Mouse (Mus musculus): ENCODE measurements around the gene Tmprss6. TPM values are rescaled to one million over a fixed set of nuclear protein-coding genes. Genes with fewer than 3 reads are reported as not detected.

Gene Tmprss6
- polyA plus RNA-seq, 1 experiment from 2014 or later, result 1.0 TPM

GRCm38 (mm10) chr15:78504013-78504412 lies 35.6 kb upstream of the Tmprss6 start:
- Histone ChIP-seq H3K27me3 (no peaks in the 10 kb centered on the region), H3K4me1 (no peaks in the 10 kb centered on the region), H3K4me3 (replicated peaks) (no peak overlapping the region), H3K9ac (no peak overlapping the region), H3K9me3 (replicated peaks) (0 out of 2 replicates have a peak, but pooled peaks cover 6% of the 10 kb centered on the region), H3K4me2 (no peak overlapping the region), H3K36me3 (no peaks in the 10 kb centered on the region), H3K27ac (no peak overlapping the region)
- ATAC-seq (replicated peaks; ENCODE audit: low FRiP score), result no peak
- 91% methylated on average over 1 of the region's 1 CpGs for WGBS

GRCm38 (mm10) chr15:78502437-78503132 lies 34.2 kb upstream of the Tmprss6 start:
- no peak for ATAC-seq (replicated peaks; ENCODE audit: low FRiP score)
- Histone ChIP-seq H3K4me2 (no peak overlapping the region), H3K36me3 (no peaks in the 10 kb centered on the region), H3K9ac (no peak overlapping the region), H3K4me1 (no peaks in the 10 kb centered on the region), H3K27ac (no peak overlapping the region), H3K9me3 (replicated peaks) (0 out of 2 replicates have a peak, but pooled peaks cover 6% of the 10 kb centered on the region), H3K4me3 (replicated peaks) (no peak overlapping the region), H3K27me3 (no peaks in the 10 kb centered on the region)
- 75% methylated on average over 18 of the region's 18 CpGs for WGBS

- no peak within 1 kb of the TSS for H3K9ac ChIP-seq
- H3K36me3 ChIP-seq, result no peaks in the 10 kb centered on the region
- no peaks in the 10 kb centered on the region for H3K4me1 ChIP-seq
- H3K4me2 ChIP-seq, result no peak within 1 kb of the TSS
- no peaks in the 10 kb centered on the region for H3K27me3 ChIP-seq
- no peak within 1 kb of the TSS for H3K4me3 ChIP-seq (replicated peaks)
- H3K9me3 ChIP-seq (replicated peaks), result no peaks in the 10 kb centered on the region
- no peak for ATAC-seq (replicated peaks; ENCODE audit: low FRiP score)
- WGBS, result 84% methylated on average over 11 of the region's 11 CpGs
- H3K27ac ChIP-seq, result no peak within 1 kb of the TSS
Measured at GRCm38 (mm10) chr15:78494968-78495406, 26.6 kb upstream of the Tmprss6 start, which contains the start of gene Il2rb. Gene Il2rb, minus strand, starts transcription at chr15:78495271.

GRCm38 (mm10) chr15:78493401-78494010 lies 25.1 kb upstream of the Tmprss6 start:
- Histone ChIP-seq H3K4me3 (replicated peaks) (no peak overlapping the region), H3K9ac (no peak overlapping the region), H3K9me3 (replicated peaks) (no peaks in the 10 kb centered on the region), H3K4me1 (no peaks in the 10 kb centered on the region), H3K27ac (no peak overlapping the region), H3K27me3 (no peaks in the 10 kb centered on the region), H3K4me2 (no peak overlapping the region), H3K36me3 (no peaks in the 10 kb centered on the region)
- WGBS, result 54% methylated on average over 10 of the region's 10 CpGs
- ATAC-seq (replicated peaks; ENCODE audit: low FRiP score), result no peak; the same call in 1 of the 2 replicates

- H3K4me3 ChIP-seq (replicated peaks), result no peak overlapping the region
- no peak overlapping the region for H3K4me2 ChIP-seq
- H3K27me3 ChIP-seq, result no peaks in the 10 kb centered on the region; the same call in 1 of the 2 replicates
- no peaks in the 10 kb centered on the region for H3K9me3 ChIP-seq (replicated peaks)
- H3K4me1 ChIP-seq, result no peaks in the 10 kb centered on the region
- ATAC-seq (replicated peaks; ENCODE audit: low FRiP score), result no peak
- whole genome bisulfite sequencing, result 92% methylated on average over 3 of the region's 3 CpGs
- H3K36me3 ChIP-seq, result no peaks in the 10 kb centered on the region
- no peak overlapping the region for H3K27ac ChIP-seq
- no peak overlapping the region for H3K9ac ChIP-seq
Measured at GRCm38 (mm10) chr15:78491301-78491700, 22.9 kb upstream of the Tmprss6 start.

GRCm38 (mm10) chr15:78489906-78490305 lies 21.5 kb upstream of the Tmprss6 start:
- ATAC-seq (replicated peaks; ENCODE audit: low FRiP score), result no peak
- no peak overlapping the region for H3K9ac ChIP-seq
- 55% methylated on average over 8 of the region's 8 CpGs for WGBS
- no peaks in the 10 kb centered on the region; the same call in 1 of the 2 replicates for H3K27me3 ChIP-seq
- H3K27ac ChIP-seq, result no peak overlapping the region
- no peaks in the 10 kb centered on the region for H3K36me3 ChIP-seq
- H3K4me1 ChIP-seq, result no peaks in the 10 kb centered on the region
- no peaks in the 10 kb centered on the region for H3K9me3 ChIP-seq (replicated peaks)
- H3K4me3 ChIP-seq (replicated peaks), result no peak overlapping the region
- no peak overlapping the region for H3K4me2 ChIP-seq

- 80% methylated on average over 3 of the region's 3 CpGs for WGBS
- H3K9me3 ChIP-seq (replicated peaks), result no peaks in the 10 kb centered on the region
- H3K4me2 ChIP-seq, result no peak overlapping the region
- ATAC-seq (replicated peaks; ENCODE audit: low FRiP score), result no peak
- H3K9ac ChIP-seq, result no peak overlapping the region
- no peak overlapping the region for H3K4me3 ChIP-seq (replicated peaks)
- no peaks in the 10 kb centered on the region for H3K36me3 ChIP-seq
- H3K27ac ChIP-seq, result no peak overlapping the region
- H3K4me1 ChIP-seq, result no peaks in the 10 kb centered on the region
- no peaks in the 10 kb centered on the region; the same call in 1 of the 2 replicates for H3K27me3 ChIP-seq
Measured at GRCm38 (mm10) chr15:78489248-78489647, 20.8 kb upstream of the Tmprss6 start.

- no peak overlapping the region for H3K27ac ChIP-seq
- no peaks in the 10 kb centered on the region for H3K4me1 ChIP-seq
- no peak overlapping the region for H3K4me2 ChIP-seq
- no peak overlapping the region for H3K4me3 ChIP-seq (replicated peaks)
- H3K36me3 ChIP-seq, result no peaks in the 10 kb centered on the region
- H3K9me3 ChIP-seq (replicated peaks), result no peaks in the 10 kb centered on the region
- no peak for ATAC-seq (replicated peaks; ENCODE audit: low FRiP score)
- no peak overlapping the region for H3K9ac ChIP-seq
- H3K27me3 ChIP-seq, result no peaks in the 10 kb centered on the region; the same call in 1 of the 2 replicates
- 72% methylated on average over 4 of the region's 4 CpGs for WGBS
Measured at GRCm38 (mm10) chr15:78487066-78487465, 18.6 kb upstream of the Tmprss6 start.

- Histone ChIP-seq H3K4me1 (0 out of 2 replicates have a peak, but pooled peaks cover under 1% of the 10 kb centered on the region), H3K36me3 (no peaks in the 10 kb centered on the region), H3K4me2 (no peak overlapping the region), H3K4me3 (replicated peaks) (no peak overlapping the region), H3K27ac (no peak overlapping the region), H3K9me3 (replicated peaks) (no peaks in the 10 kb centered on the region), H3K9ac (no peak overlapping the region), H3K27me3 (no peaks in the 10 kb centered on the region; the same call in 1 of the 2 replicates)
- WGBS, result 88% methylated on average over 1 of the region's 1 CpGs
- ATAC-seq (replicated peaks; ENCODE audit: low FRiP score), result no peak
Measured at GRCm38 (mm10) chr15:78486564-78486963, 18.1 kb upstream of the Tmprss6 start.

- Histone ChIP-seq H3K9ac (no peak overlapping the region), H3K27ac (no peak overlapping the region), H3K27me3 (no peaks in the 10 kb centered on the region; the same call in 1 of the 2 replicates), H3K4me1 (0 out of 2 replicates have a peak, but pooled peaks cover 9% of the 10 kb centered on the region), H3K4me3 (replicated peaks) (no peak overlapping the region), H3K36me3 (no peaks in the 10 kb centered on the region), H3K9me3 (replicated peaks) (no peaks in the 10 kb centered on the region), H3K4me2 (no peak overlapping the region)
- no peak for ATAC-seq (replicated peaks; ENCODE audit: low FRiP score)
- WGBS, result 76% methylated on average over 4 of the region's 4 CpGs
Measured at GRCm38 (mm10) chr15:78483311-78483710, 14.9 kb upstream of the Tmprss6 start.

GRCm38 (mm10) chr15:78482518-78482917 lies 14.1 kb upstream of the Tmprss6 start:
- H3K36me3 ChIP-seq, result no peaks in the 10 kb centered on the region
- H3K27me3 ChIP-seq, result no peaks in the 10 kb centered on the region; the same call in 1 of the 2 replicates
- 48% methylated on average over 3 of the region's 3 CpGs for WGBS
- H3K9me3 ChIP-seq (replicated peaks), result no peaks in the 10 kb centered on the region
- H3K4me3 ChIP-seq (replicated peaks), result no peak overlapping the region
- no peak overlapping the region for H3K4me2 ChIP-seq
- H3K4me1 ChIP-seq, result 0 out of 2 replicates have a peak, but pooled peaks cover 9% of the 10 kb centered on the region
- no peak overlapping the region for H3K27ac ChIP-seq
- ATAC-seq (replicated peaks; ENCODE audit: low FRiP score), result no peak
- H3K9ac ChIP-seq, result no peak overlapping the region

- WGBS, result 57% methylated on average over 9 of the region's 9 CpGs
- Histone ChIP-seq H3K27me3 (no peaks in the 10 kb centered on the region), H3K4me2 (no peak overlapping the region), H3K9me3 (replicated peaks) (no peaks in the 10 kb centered on the region), H3K4me1 (0 out of 2 replicates have a peak, but pooled peaks cover 9% of the 10 kb centered on the region), H3K36me3 (no peaks in the 10 kb centered on the region), H3K9ac (no peak overlapping the region), H3K27ac (no peak overlapping the region), H3K4me3 (replicated peaks) (no peak overlapping the region)
- ATAC-seq (replicated peaks; ENCODE audit: low FRiP score), result no peak
Measured at GRCm38 (mm10) chr15:78481448-78482000, 13.1 kb upstream of the Tmprss6 start.

All from kidney, embryonic 15.5 days (tissue).